Mouse (Mus musculus) erythroblast, embryonic 14.5 days (primary cell): ENCODE data around the gene Gm49369.

Experiments used
- GATA1 ChIP-seq: IDR thresholded peaks from 2 replicates; pipeline ENCODE4 v1.6.1; 2012; ENCODE audit warnings: low read length, inconsistent platforms, mixed read lengths
- TAL1 ChIP-seq: IDR thresholded peaks from 3 replicates; pipeline ENCODE4 v1.6.1; 2012; ENCODE audit warnings: low read length, inconsistent platforms, mixed read lengths

DNA sequence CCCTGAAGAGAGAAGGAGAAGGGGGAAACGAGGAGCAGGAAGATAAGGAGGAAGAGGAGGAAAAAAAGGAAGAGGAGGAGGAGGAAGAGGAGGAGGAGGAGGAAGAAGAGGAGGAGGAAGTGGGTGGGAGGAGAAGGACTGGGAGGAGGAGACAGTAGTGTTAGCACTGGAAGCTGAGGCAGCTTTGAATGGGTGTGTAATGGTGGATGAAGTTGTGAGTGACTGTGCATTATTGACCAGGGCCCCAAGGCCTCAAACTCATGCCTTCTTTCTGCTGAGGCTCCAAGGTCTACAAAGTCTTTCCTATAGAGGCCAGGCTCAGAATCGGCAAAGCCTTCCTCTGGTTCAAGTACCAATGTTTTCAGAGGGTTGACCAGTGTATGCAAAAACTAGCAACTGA, 39.4 kb upstream of the Gm49369 start:
- no peak for TF ChIP-seq TAL1
- no peak for TF ChIP-seq GATA1
